Mouse (Mus musculus) Patski (cell line): Measurements from ENCODE around the gene Olfr139. TPM values are rescaled to one million over a fixed set of nuclear protein-coding genes. Genes with fewer than 3 reads are reported as not detected.

ENCODE experiments used
- ATAC-seq: fragments of 100-300 bp; one replicate; pipeline ENCODE4 v1.8.0; 2021
- CTCF ChIA-PET: fragments of 350-600 bp; sonication (Branson Sonifier 250); formaldehyde crosslinking; loops from one replicate; lab custom pipeline; 2022; ENCODE audit warnings: inconsistent platforms; lab: Charles Lee
- POLR2A ChIA-PET: fragments of 350-600 bp; sonication (Branson Sonifier 250); formaldehyde crosslinking; loops from one replicate; lab custom pipeline; 2022; ENCODE audit warnings: antibody characterized with exemption, inconsistent platforms; lab: Charles Lee
- DNase-seq: peaks from one replicate; pipeline ENCODE4 v3.0.0-alpha.2; 2011; ENCODE audit warnings: low read depth, low spot score
- H3K27me3 ChIP-seq: fragments of 371-371 bp; one replicate; pipeline ENCODE4 v1.5.1; 2021
- CTCF ChIP-seq: fragments of 100-300 bp; IDR thresholded peaks from one replicate; pipeline ENCODE4 v1.5.1; 2021
- in situ Hi-C: fragments of 300-500 bp; cut with MboI; formaldehyde crosslinking; loops from 3 replicates; pipeline ENCODE4 v1.11.1; 2018; ENCODE audit warnings: low pct_unique_long_range_greater_than_20kb, mixed read lengths
- polyA plus RNA-seq: library from polyadenylated mRNA; unstranded; gene quantifications from one replicate; pipeline ENCODE4 v1.2.3, GENCODE M21; 2021

Olfr139 gene
- not detected for polyA plus RNA-seq

DNA sequence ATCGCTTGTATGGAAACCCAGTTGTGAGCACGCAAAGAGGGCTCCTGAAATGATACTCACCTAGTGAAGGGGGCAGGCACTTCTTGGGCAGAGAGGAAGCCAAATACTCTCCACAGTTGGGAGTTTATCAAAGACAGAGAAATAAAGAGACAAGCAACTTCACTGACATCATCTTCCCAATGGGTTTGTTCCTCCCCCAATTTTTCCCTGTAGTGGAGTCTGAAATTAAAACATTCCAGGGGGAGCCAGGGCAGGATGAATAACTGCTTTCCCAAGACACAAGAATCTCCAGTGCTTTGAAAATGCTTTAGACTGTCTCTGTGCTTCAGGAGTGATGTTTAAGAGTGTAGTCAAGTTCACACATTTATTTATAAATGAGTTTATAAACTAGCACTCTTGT lies at the start of gene Olfr139, which contains the start of gene Olfr399:
TSS of gene Olfr139 (minus strand) at position 101 of the 400 bp plus-strand sequence.
TSS of gene Olfr399 (minus strand) at position 165 of the 400 bp plus-strand sequence.
- in situ Hi-C loops = loop anchor here (25.0 kb wide), 1 partner anchor 481 kb away; no protein-coding TSS in a partner anchor
- no peak for DNase-seq
- ChIA-PET POLR2A (no interaction called here), CTCF (no interaction called here)
- no peaks in the 10 kb centered on the region for H3K27me3 ChIP-seq
- no peak for ATAC-seq
- TF ChIP-seq CTCF = no peak

DNA sequence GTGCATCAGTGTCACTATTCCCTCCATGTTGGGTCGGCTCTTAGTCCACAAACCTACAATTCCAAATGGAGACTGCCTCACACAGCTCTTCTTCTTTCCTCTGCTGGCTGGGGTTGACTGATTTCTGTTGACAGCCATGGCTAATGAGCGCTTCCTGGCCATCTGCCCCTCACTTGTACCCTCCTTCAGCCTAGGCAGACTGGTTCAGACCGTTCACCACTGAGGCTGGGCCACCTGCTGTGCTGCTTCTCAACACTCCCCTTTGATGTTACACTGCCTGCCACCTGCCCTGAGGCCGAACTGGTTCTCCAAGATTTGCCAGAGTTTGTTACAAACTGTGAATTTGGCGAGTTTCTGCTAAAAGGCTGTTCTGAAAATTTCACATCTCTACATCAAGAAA lies 48.7 kb upstream of the Olfr139 start:
- H3K27me3 ChIP-seq = no peaks in the 10 kb centered on the region
- ATAC-seq (no peak), DNase-seq (no peak)
- ChIA-PET POLR2A (no interaction called here), CTCF (no interaction called here)
- in situ Hi-C loops = no loop called here
- TF ChIP-seq CTCF = no peak

DNA sequence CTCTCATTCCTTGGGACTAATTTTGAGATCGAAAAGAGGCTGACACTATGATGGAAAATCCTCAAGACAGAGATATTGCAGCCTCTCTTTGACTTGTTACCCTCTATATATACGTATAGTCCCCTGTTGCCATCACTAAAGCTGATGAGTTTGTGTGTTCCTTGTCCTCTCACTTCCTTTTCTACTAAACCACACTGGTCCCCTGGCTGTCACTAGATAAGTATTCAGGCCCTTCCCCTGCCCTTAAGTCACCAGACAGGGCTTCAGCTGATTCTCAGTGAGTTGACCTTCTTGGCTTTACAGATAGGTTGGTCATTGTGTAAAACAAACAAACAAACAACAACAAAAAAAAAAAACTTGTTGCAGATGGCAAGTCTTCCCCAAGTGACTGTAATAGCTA lies 45.2 kb upstream of the Olfr139 start:
- DNase-seq = no peak
- TF ChIP-seq CTCF = no peak
- ChIA-PET POLR2A (no interaction called here), CTCF (no interaction called here)
- in situ Hi-C loops = no loop called here
- no peak for ATAC-seq
- H3K27me3 ChIP-seq = no peaks in the 10 kb centered on the region

DNA sequence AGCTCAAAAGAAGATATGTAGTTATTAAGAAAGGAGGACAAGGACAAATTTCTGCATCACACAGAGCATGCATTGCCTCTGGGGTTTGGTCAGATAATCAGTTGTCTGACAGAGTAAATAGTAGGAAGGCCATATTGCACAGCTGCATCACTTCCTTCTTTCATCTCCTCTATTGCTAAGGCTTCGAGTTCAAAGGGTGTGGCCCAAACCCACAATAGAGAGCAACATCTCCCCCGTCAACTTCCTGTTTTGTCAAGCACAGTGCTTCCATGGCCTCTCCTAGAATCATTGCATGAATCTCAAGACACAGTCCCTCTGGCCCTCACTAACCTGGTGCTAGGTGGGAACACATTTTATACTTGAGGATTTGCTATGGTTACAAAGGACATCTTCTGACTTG lies 44.4 kb upstream of the Olfr139 start:
- no peaks in the 10 kb centered on the region for H3K27me3 ChIP-seq
- DNase-seq (no peak), ATAC-seq (no peak)
- POLR2A ChIA-PET = no interaction called here
- in situ Hi-C loops = no loop called here
- TF ChIP-seq CTCF = no peak
- CTCF ChIA-PET = no interaction called here

DNA sequence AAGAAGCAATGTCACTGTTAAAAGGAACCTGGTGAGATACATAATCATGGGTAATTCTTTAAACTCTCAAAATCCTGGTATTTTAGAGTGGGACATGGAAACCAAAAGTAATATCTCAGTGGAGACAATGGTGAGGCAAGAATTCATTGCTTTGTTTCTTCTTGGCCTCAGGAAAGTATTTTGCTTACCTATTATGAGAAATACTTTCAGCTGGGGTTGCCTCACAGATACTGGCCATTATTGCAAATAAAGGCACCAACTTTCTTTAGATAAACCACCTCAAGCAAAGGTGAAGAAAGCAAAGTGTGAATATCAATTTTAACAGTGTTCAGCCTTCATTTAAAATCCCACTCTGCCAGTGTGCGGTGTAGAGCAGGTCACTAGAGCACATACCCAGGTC lies 13.3 kb upstream of the Olfr139 start, which contains the start of gene Zfp616:
TSS of gene Zfp616 (plus strand) at position 301 of the 400 bp plus-strand sequence.
- H3K27me3 ChIP-seq = no peaks in the 10 kb centered on the region
- in situ Hi-C loops = loop anchor here (25.0 kb wide), 1 partner anchor 468 kb away; no protein-coding TSS in a partner anchor
- ATAC-seq (no peak), DNase-seq (no peak)
- CTCF ChIA-PET = no interaction called here
- POLR2A ChIA-PET = no interaction called here
- TF ChIP-seq CTCF = no peak

DNA sequence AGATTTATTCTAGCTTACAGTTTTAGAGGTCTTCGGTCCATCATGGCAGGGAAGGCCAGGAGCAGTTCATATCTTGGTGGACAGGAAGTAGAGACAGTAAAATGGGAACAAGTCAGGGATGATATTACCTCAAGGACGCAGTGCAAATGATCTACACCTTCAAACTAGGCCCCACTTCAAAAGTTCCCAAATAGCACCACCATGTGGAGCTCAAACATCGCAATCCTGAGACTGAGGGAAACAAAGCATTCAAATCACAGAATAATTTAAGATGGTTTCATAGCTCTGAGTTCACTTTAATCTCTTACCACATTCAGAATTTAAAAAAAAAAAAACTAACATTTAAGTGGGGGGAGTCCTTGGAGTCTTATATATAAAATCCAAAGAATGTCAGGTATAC lies 5.0 kb downstream of the Olfr139 start:
- POLR2A ChIA-PET = no interaction called here
- CTCF ChIA-PET = no interaction called here
- in situ Hi-C loops = loop anchor here (25.0 kb wide), 1 partner anchor 486 kb away; no protein-coding TSS in a partner anchor
- ATAC-seq (no peak), DNase-seq (no peak)
- H3K27me3 ChIP-seq = no peaks in the 10 kb centered on the region
- TF ChIP-seq CTCF = no peak

Other genes with a start within 250 kb of the Olfr139 start
- gene Olfr392, start 239.5 kb downstream of the Olfr139 start, polyA plus RNA-seq = not detected
- not detected for gene Olfr393, start 205.1 kb downstream of the Olfr139 start, polyA plus RNA-seq
- not detected for gene Olfr394, start 165.8 kb downstream of the Olfr139 start, polyA plus RNA-seq
- not detected for gene Olfr395, start 147.3 kb downstream of the Olfr139 start, polyA plus RNA-seq
- not detected for gene Olfr23, start 119.9 kb downstream of the Olfr139 start, polyA plus RNA-seq
- gene Olfr397, start 95.7 kb downstream of the Olfr139 start, polyA plus RNA-seq = not detected
- gene Olfr398, start 66.1 kb downstream of the Olfr139 start, polyA plus RNA-seq = not detected
- not detected for gene Olfr399, start 64 bp upstream of the Olfr139 start, polyA plus RNA-seq
- not detected for gene Zfp616, start 13.4 kb upstream of the Olfr139 start, polyA plus RNA-seq
- gene Olfr401, start 57.2 kb upstream of the Olfr139 start, polyA plus RNA-seq = not detected
- not detected for gene Olfr402, start 97.0 kb upstream of the Olfr139 start, polyA plus RNA-seq
- not detected for gene Olfr403, start 129.7 kb upstream of the Olfr139 start, polyA plus RNA-seq
- not detected for gene Olfr43, start 154.8 kb upstream of the Olfr139 start, polyA plus RNA-seq
- not detected for gene Olfr406, start 203.3 kb upstream of the Olfr139 start, polyA plus RNA-seq
- not detected for gene Olfr59, start 227.2 kb upstream of the Olfr139 start, polyA plus RNA-seq